In genomic region chr5:147092448-147092847, GRCm38 (mm10) we compare ENCODE assay signal across 14 mouse cellular contexts. TPM values are rescaled to one million over a fixed set of nuclear protein-coding genes. Genes with fewer than 3 reads are reported as not detected.
A peak's percentile ranks its signal among the peaks of the same experiment; 100 is the strongest.
DNase-seq lines count a peak whose midpoint lies in the region; TF ChIP-seq lines count a peak whose summit lies in the region.
"Had no signal": no experiment of that assay in that cellular context is flagged by ENCODE, and none has a peak within 500 bp of the region (broad histone marks: within the 10 kb centered on the region; RNA-seq: fewer than 3 reads in every experiment).

No protein-coding gene starts in this region.

- no peak for TF ChIP-seq POLR2A in myocyte (IDR thresholded peaks at IDR 0.05; ENCODE audit: insufficient read length, low read depth)

- intact Hi-C loops in heart, postnatal 36 days (cut with DNase I): no loop called here

- H3K4me3 ChIP-seq in myocyte: no peak overlapping the region

- no peaks in the 10 kb centered on the region for H3K36me3 ChIP-seq in myocyte (ENCODE audit: control insufficient read depth, insufficient read depth)

- no peak overlapping the region for H3ac ChIP-seq in myocyte (ENCODE audit: control insufficient read depth, insufficient read length)

- peaks cover under 1% of the 10 kb centered on the region for H3K79me2 ChIP-seq in myocyte (ENCODE audit: control insufficient read depth, insufficient read depth)

- H3K27me3 ChIP-seq in myocyte (ENCODE audit: control insufficient read depth, insufficient read depth, insufficient read length): no peaks in the 10 kb centered on the region
- H3K27me3 ChIP-seq: CH12.LX, Patski had no signal

- DNase-seq in heart, postnatal 36 days: no peak
- DNase-seq: adrenal gland, adult 2 months; adrenal gland, adult 8-10 months; adrenal gland, postnatal 10 days; adrenal gland, postnatal 14 days; adrenal gland, postnatal 25 days; B cell, adult 2 months; cerebellum, adult 11 months; cerebellum, adult 11-12 months; cerebellum, adult 18-20 months; cerebellum, adult 2 months had no signal

- no peak overlapping the region for H3K4me2 ChIP-seq in myocyte (ENCODE audit: low read depth)

TF ChIP-seq in myocyte, 11 proteins besides CTCF, POLR2A, EP300 and RAD21:
- TF ChIP-seq TCF3 (IDR thresholded peaks at IDR 0.05; ENCODE audit: insufficient read length, low read depth) (no peak), SRF (IDR thresholded peaks at IDR 0.05; ENCODE audit: control insufficient read depth, insufficient read length, low read depth) (no peak), USF1 (IDR thresholded peaks at IDR 0.05; ENCODE audit: low read depth) (no peak), MYOG (IDR thresholded peaks at IDR 0.05; ENCODE audit: control insufficient read depth in 1 of 3, insufficient read depth in 1 of 3, insufficient read length in 2 of 3, low read depth in 2 of 3) (peak in 2 of 3 experiments; percentile 8 to 34), REST (IDR thresholded peaks at IDR 0.05; ENCODE audit: insufficient read depth, insufficient read length) (no peak), TCF12 (IDR thresholded peaks at IDR 0.05; ENCODE audit: insufficient read depth, poor library complexity, severe bottlenecking) (peak; percentile 9), E2F4 (IDR thresholded peaks at IDR 0.05; ENCODE audit: insufficient read depth) (no peak), MAX (IDR thresholded peaks at IDR 0.05; ENCODE audit: low read depth) (no peak), MYOD1 (IDR thresholded peaks at IDR 0.05; ENCODE audit: control insufficient read depth in 1 of 3, insufficient read length in 2 of 3, low read depth in 2 of 3) (peak; percentile 15 to 67 (median 65)), POLR2AphosphoS2 (IDR thresholded peaks at IDR 0.05; ENCODE audit: insufficient read length, low read depth) (no peak)

RNA-seq across cellular contexts. Expression of gene Polr1d, which starts 15.6 kb away (rescaled TPM):
- 92.4 TPM for polyA plus RNA-seq in myocyte (2012; fragmentation: generic; extraction: Trizol)
- total RNA-seq in heart, postnatal 36 days (2021): 10 to 100 TPM; 69.4 to 72.8 TPM

RNA-seq across cellular contexts. Expression of gene Lnx2, which starts 16.1 kb away (rescaled TPM):
- polyA plus RNA-seq in myocyte (2012; fragmentation: generic; extraction: Trizol): 2.2 TPM
- 10 to 100 TPM in 1 of 2 experiments, 1 to 10 TPM in 1; 10.0 to 10.8 TPM for total RNA-seq in heart, postnatal 36 days (2021)
